Mouse (Mus musculus): Measurements from ENCODE around the gene Zfand4.

DNA sequence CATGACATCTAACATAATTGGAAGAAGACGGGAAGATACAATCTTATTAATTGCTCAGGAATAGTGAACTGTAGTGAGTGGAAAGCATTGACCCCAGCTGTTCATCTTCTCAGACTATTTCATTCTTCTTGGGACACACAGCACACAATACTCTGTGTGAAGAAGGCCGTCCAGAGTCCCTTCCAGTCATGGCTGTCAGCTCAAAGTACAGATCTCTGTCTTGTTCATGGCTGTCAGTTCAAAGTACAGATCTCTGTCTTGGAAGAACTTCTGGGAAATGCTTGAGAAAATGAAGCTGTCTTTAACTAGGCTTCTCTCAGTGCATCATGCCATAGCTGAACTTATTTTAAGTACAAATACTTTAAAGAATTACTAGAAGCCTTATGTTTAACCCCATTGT, 83.9 kb downstream of the Zfand4 start:
- no peak for TF ChIP-seq POLR2A (IDR thresholded peaks at IDR 0.05; ENCODE audit: control insufficient read depth in 1 of 2, insufficient read depth in 1 of 2, low read depth in 1 of 2, low read length in 2 of 2, poor library complexity in 1 of 2)
- no peak for TF ChIP-seq NELFE (IDR thresholded peaks at IDR 0.05; ENCODE audit: low read depth, low read length)
- TF ChIP-seq CTCF (IDR thresholded peaks at IDR 0.05 in 2 of 3, conservative IDR thresholded peaks at IDR 0.05 in 1 of 3; ENCODE audit: control insufficient read depth in 1 of 3, insufficient read depth in 1 of 3, low read depth in 2 of 3, low read length in 3 of 3, poor library complexity in 1 of 3, severe bottlenecking in 1 of 3): no peak
- no peak for TF ChIP-seq ELF1 (IDR thresholded peaks at IDR 0.05; ENCODE audit: low read depth, low read length)
- no peak for TF ChIP-seq UBTF (IDR thresholded peaks at IDR 0.05; ENCODE audit: borderline replicate concordance, insufficient read depth, low read depth, low read length)
- no peak for TF ChIP-seq ETS1 (IDR thresholded peaks at IDR 0.05; ENCODE audit: low read depth, low read length)
- no peak for TF ChIP-seq CHD2 (IDR thresholded peaks at IDR 0.05; ENCODE audit: low read length)
- no peak for TF ChIP-seq ZNF384 (IDR thresholded peaks at IDR 0.05; ENCODE audit: low read depth, low read length)
- no peak for TF ChIP-seq MAFK (IDR thresholded peaks at IDR 0.05; ENCODE audit: borderline replicate concordance, low read depth, low read length)
- TF ChIP-seq JUND (IDR thresholded peaks at IDR 0.05; ENCODE audit: low read depth, low read length): no peak
- TF ChIP-seq USF2 (IDR thresholded peaks at IDR 0.05; ENCODE audit: borderline replicate concordance in 1 of 2, insufficient read depth in 1 of 2, low read depth in 1 of 2, low read length in 2 of 2): no peak
- no peak for TF ChIP-seq EP300 (IDR thresholded peaks at IDR 0.05; ENCODE audit: low read depth in 1 of 2, low read length in 2 of 2)
- TF ChIP-seq TCF12 (IDR thresholded peaks at IDR 0.05; ENCODE audit: low read depth, low read length): no peak
- no peak for TF ChIP-seq MAX (IDR thresholded peaks at IDR 0.05; ENCODE audit: low read length)

All from MEL (cell line).